Mouse (Mus musculus) heart, adult 11 months (tissue): Measurements from ENCODE around the gene Cdkn2aipnl.

Experiments
- DNase-seq: peaks from one replicate; pipeline ENCODE4 v3.0.0; 2022

Gene Cdkn2aipnl

GRCm38 (mm10) chr11:52011011-52011410, 43.5 kb downstream of the Cdkn2aipnl start:
- DNase-seq = no peak

- no peak for DNase-seq
Observed at GRCm38 (mm10) chr11:52011541-52011940, 44.1 kb downstream of the Cdkn2aipnl start.

GRCm38 (mm10) chr11:52018217-52018616, 50.8 kb downstream of the Cdkn2aipnl start:
- no peak for DNase-seq
